Mouse (Mus musculus) skeletal muscle tissue, adult 2 months (tissue): ENCODE measurements around the gene Stat5b.
A peak's percentile ranks its signal among the peaks of the same experiment; 100 is the strongest.

Experiments used
- DNase-seq: peaks from one replicate; pipeline ENCODE4 v3.0.0-alpha.2; 2012; ENCODE audit warnings: low read depth, low spot score

Stat5b gene

DNA sequence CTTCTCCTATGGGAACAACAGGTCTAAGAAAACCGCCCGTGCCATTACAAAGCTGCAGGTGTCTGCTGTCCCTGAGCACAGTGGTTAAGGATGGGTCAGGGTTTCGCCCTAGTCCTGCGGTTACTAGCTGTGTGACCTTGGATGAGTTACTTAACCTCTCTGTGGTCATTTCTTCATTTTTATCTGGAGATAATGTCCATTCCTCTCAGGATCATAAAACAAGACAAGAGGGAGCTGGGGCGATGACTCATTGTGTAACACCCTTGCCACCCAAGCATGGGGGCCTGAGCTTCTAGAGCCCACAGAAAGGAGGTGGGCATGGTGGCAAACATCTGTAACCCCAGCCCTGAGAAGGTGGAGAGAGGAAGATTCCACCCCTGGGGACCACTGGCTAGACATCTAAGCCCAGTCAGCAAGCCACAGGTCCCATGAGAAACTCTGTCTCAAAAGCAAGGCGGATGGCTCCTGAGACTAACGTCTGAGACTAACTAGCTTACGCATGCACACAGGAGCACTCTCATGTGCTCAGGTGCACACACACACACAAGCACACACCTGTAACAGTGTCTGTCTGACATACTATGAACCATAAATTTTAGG is 7.4 kb downstream of the Stat5b start:
- no peak for DNase-seq

DNA sequence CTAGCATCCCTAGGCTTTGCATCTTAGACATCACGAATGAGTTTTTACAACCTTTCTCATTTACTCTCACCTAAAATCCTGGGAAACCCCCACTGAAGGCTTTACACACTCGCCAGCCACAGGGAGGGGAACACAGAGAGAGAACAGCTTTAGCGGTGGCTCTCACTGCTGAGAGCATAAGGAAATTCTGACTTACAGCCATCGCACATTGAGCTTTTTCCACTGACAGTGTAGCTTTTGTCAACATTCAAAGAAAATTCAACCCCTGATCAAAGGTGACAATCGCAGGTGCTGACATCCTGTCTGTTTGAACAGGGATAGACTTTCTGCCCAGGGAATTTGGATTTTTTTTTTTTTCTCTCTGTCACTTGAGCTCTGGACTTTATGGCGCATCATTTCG is 8.5 kb downstream of the Stat5b start:
- DNase-seq = no peak

DNA sequence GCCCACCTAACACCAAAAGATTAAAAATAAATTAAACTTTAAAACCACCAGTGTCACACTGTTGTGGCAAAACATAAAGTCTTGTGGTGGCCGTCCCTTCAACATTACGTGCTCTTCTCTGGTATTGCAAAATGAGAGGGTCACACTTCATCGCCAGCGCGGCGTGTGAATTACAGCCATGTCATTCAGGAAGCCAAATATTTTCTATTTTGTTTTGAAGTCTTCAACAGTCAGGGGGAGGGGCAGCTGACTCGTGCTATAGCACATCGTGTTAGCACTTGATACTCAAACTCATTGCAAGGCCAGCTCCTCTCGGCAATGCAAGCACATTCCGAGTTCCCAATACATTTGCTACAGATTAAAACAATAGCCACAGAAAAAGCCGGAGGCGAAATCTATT is 9.7 kb downstream of the Stat5b start:
- DNase-seq = no peak

DNA sequence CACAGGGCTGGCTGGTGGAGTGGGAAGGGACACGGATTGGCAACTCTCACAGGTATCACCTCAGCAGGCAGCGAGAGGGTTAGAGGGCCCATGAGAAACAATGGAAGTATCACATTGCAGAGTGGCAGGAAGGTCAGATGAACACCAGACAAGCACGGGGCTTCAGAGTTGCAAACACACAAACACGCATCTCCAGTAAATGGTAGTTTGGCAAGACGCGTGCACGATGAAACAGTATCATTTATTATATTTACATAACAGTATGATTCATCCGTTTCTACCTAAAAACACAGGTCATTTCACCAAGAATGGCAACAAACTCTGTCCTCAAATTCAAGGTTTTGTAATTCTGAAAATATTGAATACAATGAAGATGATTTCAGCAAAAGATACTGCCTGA is 11.0 kb downstream of the Stat5b start:
- no peak for DNase-seq

DNA sequence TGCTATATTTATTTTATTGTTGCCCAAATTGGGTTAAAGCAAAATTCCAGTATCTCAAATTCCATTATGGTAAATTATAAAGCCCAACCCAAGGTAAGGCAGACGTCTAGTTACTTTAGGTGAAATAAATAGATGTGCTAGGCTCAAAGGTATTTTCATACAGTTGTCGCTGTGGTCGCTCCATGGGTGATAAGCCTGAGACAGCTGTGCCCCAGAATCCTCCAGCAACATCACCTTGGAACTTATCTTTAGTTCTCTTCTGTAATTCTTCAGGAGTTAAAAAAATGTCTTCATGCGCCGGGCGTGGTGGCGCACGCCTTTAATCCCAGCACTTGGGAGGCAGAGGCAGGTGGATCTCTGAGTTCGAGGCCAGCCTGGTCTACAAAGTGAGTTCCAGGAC is 11.6 kb downstream of the Stat5b start:
- no peak for DNase-seq

DNA sequence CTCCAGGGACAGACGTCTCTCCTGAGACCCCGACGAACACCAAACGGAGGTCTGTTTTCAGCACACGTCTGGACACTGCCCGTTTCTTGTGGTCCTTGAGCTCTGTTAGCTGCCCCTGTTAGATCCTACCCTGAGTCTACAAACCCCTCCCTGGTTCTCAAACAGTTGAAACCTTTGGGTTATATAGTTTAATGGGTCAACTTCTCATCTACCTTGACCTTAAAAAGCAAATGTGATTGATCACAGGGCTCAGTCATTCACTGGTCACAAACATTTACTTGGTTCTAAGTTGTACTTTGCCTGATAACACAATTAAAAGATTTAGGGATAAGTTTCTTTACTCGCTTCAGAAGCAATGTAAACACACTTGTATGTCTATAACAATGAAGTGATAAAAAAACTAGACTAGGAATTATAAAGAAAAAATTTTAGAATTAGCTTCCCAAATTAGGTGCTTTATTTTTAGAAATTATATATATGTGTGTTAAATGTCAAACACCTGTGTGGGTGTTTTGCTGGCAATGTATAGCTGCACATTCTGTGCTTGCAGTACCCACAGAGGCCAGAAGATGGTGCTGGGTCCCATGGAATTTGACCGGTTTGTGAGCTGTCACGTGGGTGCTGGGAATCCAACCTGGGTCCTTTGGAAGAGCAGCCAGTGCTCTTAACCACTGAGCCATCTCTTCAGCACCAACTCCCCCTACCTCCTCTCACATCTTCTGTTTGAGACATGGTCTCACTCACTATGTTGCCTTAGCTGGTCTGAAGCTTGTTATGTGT is 13.4 kb downstream of the Stat5b start:
- DNase-seq = no peak

DNA sequence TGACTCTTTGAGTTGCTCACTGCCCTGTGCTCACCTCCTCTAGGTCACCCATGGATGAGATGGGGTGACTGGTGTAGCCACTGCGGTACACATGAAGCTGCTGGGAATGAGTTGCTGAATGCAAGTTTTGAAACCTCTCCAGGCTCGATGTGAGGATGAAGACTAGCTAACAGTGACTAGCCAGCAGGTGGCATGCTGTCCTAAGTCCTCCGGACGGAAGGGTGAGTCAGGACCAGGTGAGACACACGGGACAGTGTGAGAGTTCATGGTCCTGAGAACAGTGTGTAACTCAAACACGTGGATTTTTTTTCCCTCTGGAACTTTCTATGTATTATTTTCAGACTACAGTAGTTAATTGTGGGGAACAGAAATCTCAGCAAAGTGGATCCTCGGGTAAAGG is 17.1 kb downstream of the Stat5b start:
- no peak for DNase-seq

DNA sequence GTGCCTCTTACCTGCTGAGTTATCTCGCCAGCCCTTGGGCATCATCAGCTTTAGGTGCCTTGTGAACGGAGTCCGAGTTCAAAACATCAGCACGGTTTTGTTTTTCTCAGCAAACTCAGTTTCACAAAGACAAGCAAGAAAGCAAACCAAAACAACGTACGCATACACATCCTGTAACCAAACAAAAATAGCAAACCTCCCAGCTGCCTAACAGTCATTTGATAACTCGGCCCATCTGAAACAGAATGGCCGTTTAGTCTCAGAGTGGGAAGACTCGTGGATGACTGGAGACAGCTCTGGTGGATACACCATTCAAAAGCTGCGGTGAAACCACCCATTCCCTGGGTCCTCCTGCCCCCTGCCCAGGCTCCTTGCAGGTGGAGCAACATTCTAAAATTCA is 19.1 kb downstream of the Stat5b start:
- no peak for DNase-seq

DNA sequence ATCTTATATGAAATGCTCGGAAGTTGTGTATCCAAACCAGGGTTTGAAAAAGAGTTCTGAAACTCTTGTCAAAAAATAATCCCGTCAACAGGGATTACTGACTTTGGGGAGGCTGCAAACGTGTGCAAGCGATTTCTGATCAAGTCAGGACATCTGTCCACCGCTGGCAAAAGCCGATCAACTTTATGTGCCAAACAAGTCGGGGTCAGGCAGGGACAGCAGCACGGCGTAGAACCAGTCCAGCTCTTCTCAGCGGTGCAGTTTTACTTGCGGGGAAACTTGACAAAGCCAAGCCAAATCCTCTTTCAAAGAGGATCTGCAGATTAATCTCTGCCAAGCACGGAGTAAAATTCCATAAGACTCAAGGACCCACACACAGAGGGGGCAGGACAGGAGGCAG is 20.8 kb downstream of the Stat5b start:
- peak; percentile 64 for DNase-seq

DNA sequence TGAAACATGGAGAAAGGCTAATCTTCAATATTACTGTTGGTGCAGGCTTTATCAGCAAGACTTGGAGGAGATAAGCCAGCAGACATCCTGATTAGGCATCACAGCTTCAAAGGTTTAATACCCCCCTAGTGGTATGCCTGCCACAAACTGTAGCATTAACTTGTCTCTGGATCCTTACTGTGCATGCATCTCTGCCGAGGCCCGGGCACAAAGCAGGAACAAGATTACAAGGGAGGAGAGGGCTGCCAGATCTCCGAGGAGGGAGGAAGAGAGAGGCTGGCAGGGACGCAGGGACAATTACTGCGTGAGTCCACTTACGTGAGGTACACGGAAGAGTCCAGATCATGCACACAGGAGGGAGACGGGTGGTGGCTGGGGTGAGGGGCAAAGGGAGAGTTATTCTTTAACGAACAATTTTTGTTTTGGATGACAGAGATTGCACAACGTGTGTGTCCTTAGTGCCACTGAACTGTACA is 21.8 kb downstream of the Stat5b start:
- DNase-seq = no peak

DNA sequence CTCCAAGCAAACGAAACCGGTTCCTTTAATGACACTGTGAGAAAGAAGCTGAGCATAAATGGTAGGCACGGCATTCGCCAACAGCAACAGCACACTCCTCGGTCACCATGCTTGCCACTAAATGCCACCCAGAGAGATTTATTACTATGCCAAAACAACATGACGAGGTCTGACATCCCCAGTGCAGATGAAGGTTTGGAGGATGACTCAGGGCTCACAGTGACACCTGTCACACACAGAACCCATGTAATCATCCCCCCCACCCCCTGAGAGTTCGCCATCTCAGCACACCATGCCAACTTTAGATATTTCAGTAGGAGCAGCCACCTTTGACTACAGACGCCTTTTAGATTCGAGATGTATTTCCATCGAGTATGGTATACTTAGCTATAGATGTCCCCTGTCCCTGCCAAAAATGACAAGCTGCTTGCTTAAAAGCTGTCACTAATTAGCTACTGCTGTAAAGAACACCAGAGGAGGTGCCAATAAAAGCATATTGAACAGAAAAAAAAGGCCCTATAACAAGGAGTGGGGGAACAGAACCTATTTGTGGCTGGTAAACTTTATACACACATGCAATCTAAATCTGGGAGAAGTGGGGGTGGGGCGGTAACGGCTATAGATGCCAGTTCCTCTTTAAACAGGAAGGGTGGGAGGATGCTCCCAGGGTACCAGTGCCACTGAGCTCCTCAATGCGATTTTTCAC is 24.2 kb downstream of the Stat5b start:
- peak; percentile 56 for DNase-seq

DNA sequence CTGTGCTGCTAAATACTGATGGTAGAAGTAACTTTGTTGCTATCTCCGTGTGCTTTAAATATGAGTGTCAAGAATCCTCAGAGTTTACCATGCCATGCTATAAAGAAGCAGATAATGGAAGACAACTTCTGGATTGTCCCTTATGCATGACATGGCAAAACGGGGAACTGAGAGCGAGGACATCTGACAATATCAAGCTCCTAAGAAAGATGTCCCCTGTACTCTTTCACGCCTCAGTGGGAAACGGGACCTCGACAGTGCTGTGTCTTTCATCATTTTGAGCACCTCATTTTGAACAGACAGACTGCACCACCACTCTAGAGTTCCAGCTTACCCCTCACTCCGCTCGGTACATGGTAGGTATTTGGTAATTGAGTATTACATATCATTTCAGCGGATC is 25.1 kb downstream of the Stat5b start:
- DNase-seq = no peak

DNA sequence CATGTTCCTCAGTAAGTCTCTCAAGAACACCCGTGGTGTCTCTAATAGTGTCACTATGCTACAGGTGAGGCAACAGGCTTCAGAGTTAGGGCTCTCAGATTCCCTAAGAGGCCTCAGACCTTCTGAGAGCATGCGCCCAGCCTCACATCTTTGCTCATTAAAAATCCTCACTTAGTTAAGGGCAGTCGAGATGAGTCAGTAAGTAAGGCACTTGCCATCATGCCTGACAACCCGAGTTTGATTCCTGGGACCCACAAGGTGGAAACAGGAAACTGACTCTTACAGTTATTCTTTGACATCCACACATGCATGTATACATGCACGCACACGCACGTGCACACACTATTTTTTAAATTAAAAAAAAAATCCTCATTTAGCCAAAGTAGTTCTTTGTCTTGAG is 26.0 kb downstream of the Stat5b start:
- DNase-seq = no peak

DNA sequence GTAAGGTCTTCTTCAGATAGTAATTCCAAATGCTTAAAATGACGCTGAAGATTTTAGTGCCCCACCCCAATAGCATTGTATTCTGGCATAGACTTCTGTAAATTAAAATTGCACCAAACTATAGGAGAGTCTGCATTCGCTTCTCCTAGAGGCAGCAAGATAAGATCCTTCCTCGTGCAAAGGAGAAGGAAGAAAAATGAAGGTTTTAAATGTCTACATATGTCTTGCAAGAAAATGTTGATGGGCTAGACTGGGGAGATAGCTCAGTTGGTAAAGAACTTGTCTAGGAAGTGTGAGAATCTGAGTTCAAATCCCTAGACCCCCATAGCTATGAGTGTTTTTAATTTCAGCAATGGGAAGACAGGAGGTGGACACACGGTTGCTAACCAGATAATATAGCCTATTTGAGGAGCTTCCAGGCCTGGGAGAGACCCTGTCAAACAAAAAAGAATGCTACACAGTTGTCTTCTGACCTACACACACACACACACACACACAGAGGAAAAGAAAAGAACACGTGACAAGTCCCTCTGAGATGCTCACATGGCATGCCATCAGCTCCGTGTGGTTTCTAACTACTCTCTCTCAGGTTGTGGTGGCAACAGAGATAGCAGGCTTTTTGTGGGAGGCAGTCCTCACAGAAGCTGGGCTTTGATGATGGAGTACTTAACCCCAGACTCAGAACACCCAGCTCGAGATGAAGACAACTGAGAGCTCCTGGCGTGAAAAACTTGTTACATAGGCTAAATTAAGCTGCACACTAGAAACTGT is 26.8 kb downstream of the Stat5b start:
- no peak for DNase-seq

DNA sequence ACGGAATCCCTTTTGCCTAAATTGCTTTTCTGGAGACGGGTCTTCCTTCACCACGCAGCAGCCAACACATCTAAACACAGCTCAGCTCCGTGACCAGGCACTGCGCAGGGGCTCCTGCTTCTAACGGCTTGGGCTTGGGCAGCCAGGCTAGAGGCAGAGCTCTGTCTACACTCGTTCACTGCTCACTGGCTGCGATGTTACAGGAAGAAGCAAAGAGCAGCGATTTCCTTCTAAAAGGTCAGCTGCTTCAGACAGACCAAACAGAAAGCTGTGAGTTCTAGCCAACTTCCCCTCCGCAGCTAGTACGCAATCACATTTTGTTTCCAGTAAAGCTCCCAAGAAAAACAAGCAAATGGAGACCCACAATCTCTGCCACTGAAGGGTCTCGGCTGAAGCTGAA is 28.2 kb downstream of the Stat5b start:
- DNase-seq = peak; percentile 87

DNA sequence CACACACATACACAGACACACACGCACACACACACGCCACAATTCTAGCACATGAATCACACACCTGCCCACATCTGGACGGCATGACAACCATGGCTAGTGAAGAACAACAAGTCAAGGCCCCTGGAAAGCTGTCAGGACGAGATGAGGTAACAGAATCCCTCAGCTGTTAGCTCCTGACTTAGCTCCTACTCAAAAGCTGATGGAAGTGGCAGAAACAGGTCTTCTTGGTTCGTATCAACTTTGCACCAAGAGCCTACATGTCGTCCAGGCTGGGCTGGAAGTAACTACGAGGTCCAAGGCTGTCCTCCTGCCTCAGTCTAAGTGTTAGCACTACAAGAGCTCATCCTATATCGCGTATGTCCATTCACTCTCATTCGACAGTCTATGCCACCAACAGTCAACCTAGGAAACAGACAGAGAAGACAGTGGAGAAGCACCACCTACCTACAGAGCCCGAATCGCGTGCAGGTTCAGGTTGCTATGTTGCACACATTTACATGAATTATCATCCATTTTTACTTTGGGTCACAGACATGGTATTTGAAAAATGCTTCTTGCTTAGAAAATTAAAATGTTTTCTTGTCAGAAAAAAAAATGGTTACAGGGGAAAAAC is 28.8 kb downstream of the Stat5b start:
- DNase-seq = peak; percentile 80

DNA sequence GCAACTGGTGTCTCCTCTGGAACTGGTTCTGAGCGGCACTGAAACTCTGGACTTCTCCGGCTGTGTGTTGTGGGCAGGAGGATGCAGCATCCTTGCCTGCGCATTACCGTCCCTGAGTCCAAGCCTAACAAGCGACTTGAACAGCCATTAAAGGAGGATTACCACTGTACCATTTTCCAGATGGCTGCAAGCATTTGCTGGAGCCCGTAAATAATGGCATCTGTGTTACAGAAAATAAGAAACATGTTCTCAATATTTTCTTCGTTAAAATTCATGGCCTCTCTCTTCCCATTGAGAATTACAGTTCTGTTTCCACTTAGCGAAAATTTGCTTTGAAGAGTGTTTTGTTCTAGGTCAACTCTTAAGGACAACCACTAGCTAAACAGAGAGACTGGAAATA is 30.5 kb downstream of the Stat5b start:
- no peak for DNase-seq

DNA sequence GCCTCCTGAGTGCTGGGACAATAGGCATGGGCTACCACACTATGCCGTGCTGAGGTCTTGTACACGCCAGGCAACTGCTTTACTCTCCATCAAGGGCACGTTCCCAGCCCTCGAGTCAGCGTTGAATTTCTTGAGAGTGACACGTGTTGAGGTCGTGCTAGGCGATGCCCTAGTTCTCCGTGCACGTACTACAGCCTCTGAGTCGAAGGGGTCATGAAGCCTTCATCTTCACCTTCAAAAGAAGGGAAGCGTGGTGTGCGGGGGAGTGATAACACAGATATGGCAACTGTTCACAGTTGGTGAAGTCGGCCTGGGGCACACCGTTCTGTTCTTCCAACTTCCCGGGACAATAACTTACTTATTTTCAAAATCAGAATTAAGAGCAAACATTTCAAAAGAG is 30.9 kb downstream of the Stat5b start:
- DNase-seq = peak; percentile 69

DNA sequence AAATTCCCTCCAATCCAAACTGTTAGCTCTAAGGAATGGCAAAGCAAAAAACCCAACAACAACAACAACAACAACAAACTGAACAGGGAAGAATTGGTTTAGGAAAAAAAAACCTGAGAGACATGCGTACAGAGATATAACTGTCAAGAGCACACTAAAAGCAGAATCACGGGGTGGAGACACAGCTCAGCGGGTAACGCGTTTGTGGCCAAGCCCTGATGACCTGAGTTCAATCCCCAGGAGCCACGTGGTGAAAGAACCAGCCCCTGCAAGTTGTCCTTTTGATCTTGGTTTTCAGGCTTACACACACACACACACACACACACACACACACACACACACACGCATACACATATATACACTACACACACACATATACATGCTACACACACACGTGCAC is 31.5 kb downstream of the Stat5b start:
- no peak for DNase-seq

DNA sequence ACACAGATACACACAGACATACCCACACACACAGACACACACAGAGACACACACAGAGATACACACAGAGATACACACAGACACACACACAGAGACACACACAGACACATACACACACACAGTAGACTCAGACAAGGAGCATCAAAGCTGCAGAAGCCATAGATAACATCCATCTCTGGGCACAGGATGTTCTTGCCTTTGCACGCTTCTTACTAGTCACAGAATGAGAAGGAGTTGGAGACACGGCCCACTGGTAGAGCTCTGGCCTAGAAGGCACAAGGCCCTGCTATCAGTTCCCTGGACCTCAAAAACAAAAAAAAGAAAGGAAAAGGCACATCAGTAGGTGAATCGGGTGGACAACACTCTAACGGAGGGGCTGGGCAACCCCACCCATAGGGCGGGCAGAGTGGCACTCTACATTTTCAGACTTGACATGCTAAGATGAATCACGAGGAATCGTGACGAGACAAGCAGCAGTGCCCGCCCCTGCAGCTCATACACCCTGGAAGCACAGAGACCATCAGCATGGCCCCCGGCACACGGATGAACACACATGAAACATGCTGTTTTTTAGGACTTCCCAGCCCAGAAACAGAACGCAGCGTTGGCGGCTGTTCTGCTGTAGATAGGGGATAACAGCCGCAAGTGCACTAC is 32.0 kb downstream of the Stat5b start:
- no peak for DNase-seq

DNA sequence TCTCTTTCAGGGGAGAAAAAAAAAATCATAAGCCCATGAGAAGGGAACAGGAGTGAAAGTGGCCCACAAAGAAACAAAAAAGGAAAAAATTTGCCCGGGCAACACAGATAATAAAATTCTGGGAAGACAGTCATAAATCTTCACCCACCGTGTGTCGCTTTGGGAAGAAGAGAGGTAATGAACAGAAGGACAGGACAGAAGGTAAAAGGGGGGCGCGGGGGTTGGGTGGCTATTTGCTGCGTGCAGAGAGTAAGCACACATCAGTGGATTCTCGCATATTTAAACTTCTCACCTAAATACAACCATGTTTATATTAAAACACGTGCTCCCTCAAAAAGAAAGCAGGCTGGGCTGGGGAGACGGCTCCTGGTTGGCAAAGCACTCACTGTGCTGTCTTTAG is 33.2 kb downstream of the Stat5b start:
- DNase-seq = no peak
